Mouse (Mus musculus) adrenal gland, postnatal 0 days (tissue): Measurements from ENCODE around the gene Map10. TPM values are rescaled to one million over a fixed set of nuclear protein-coding genes. Genes with fewer than 3 reads are reported as not detected.

ENCODE experiments used
- polyA plus RNA-seq: library from polyadenylated mRNA; unstranded; fragments of >200 nt; fragmentation: Nextera tagmentation; extraction: Ambion mirVana; gene quantifications from 2 replicates; pipeline ENCODE4 v1.2.1, GENCODE M21; 2015

The Map10 gene
- polyA plus RNA-seq: 2.6 and 3.3 TPM in 2 replicates

DNA sequence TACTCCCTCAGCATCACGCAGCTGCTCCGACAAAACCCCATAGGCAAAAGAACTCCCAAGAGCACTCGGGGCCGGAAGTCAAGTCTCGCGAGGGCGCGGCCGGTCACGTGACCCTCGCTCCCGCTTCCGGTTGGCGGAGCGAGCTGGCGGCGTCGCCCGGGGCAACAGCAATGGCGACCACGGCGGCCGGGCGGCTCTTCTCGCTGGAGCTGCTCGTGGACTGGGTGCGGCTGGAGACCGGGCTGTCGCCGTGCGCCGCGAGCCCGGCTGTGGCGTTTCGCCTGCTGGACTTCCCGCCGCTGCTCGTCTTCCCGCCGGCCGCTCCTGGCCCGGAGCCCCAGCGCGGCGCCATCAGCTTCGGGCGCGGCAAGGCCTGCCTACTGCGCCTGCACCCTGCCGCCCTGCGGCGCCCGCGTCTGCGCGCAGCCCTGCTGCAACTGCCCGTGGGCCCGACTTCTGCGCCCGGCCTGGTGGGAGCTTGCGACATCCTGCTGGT, at the start of gene Map10:
Gene Map10 (plus strand): TSS at position 119 of the 496 bp plus-strand sequence.

Other genes with a start within 250 kb of the Map10 start
- 6.9 and 12.5 TPM in 2 replicates for gene Sipa1l2, start 100.0 kb upstream of the Map10 start, polyA plus RNA-seq
- gene Ntpcr, start 60.1 kb downstream of the Map10 start, polyA plus RNA-seq: 37.8 and 48.3 TPM in 2 replicates
- gene Pcnx2, start 228.5 kb downstream of the Map10 start, polyA plus RNA-seq: 0.40 and 1.5 TPM in 2 replicates
- 0.32 and 0.91 TPM in 2 replicates for gene Map3k21, start 240.6 kb downstream of the Map10 start, polyA plus RNA-seq